Mouse (Mus musculus) liver, embryonic 14.5 days (tissue): Measurements from ENCODE around the gene Lat. TPM values are rescaled to one million over a fixed set of nuclear protein-coding genes. Genes with fewer than 3 reads are reported as not detected.

Source experiments
- ATAC-seq: fragments of 200-750 bp; cut with Nextera tagmentation; 2 replicates; pipeline ENCODE4 v1.8.0; 2017; ENCODE audit warnings: moderate number of reproducible peaks, mild to moderate bottlenecking, moderate library complexity; ENCODE audit not compliant: insufficient read depth
- DNase-seq, 3 experiments: peaks; one replicate each; pipeline ENCODE4 v3.0.0-alpha.2; 2012 to 2013; ENCODE audit warnings: low read depth in 3 of 3, low spot score in 3 of 3
- H3K27ac ChIP-seq: fragments of 300-500 bp; sonication (generic); 2 replicates; pipeline ENCODE4 v1.5.1; 2014; ENCODE audit warnings: moderate library complexity, mild to moderate bottlenecking, control low read depth, inconsistent platforms
- H3K27me3 ChIP-seq: fragments of 300-500 bp; sonication (generic); 2 replicates; pipeline ENCODE4 v1.6.1; 2014; ENCODE audit warnings: mild to moderate bottlenecking, low read length, moderate library complexity; ENCODE audit not compliant: control insufficient read depth, insufficient read depth
- H3K36me3 ChIP-seq: fragments of 300-500 bp; sonication (generic); replicated peaks from 2 replicates; pipeline ENCODE4 v1.6.1; 2014; ENCODE audit warnings: low read depth; ENCODE audit not compliant: control insufficient read depth, insufficient read depth
- H3K4me1 ChIP-seq, 2 experiments: fragments of 200-500 bp in 1 of 2; fragments of 300-500 bp in 1 of 2; sonication (generic) in 1 of 2; replicated peaks; 2 replicates each; pipeline ENCODE4 v1.6.1; 2012 to 2014; ENCODE audit warnings: antibody characterized with exemption in 1 of 2, inconsistent platforms in 1 of 2, low read length in 1 of 2; ENCODE audit not compliant: control insufficient read depth in 2 of 2, insufficient read depth in 2 of 2
- H3K4me2 ChIP-seq: fragments of 300-500 bp; sonication (generic); 2 replicates; pipeline ENCODE4 v1.6.1; 2014; ENCODE audit warnings: low read depth, mild to moderate bottlenecking, control low read depth, moderate library complexity
- H3K4me3 ChIP-seq, 2 experiments: fragments of 200-500 bp in 1 of 2; fragments of 300-500 bp in 1 of 2; sonication (generic) in 1 of 2; 2 replicates each; pipeline ENCODE4 v1.5.1; 2012 to 2014; ENCODE audit warnings: low read depth in 2 of 2, low read length in 2 of 2, mild to moderate bottlenecking in 2 of 2, control low read depth in 1 of 2, inconsistent platforms in 1 of 2, moderate library complexity in 1 of 2; ENCODE audit not compliant: insufficient read depth in 1 of 2
- H3K9ac ChIP-seq: fragments of 300-500 bp; sonication (generic); replicated peaks from 2 replicates; pipeline ENCODE4 v1.6.1; 2014; ENCODE audit warnings: mild to moderate bottlenecking, control low read depth, moderate library complexity
- H3K9me3 ChIP-seq: fragments of 300-500 bp; sonication (generic); 2 replicates; pipeline ENCODE4 v1.6.1; 2016; ENCODE audit warnings: low read length, mixed read lengths; ENCODE audit not compliant: control insufficient read depth
- CTCF ChIP-seq: IDR thresholded peaks from 2 replicates; pipeline ENCODE4 v1.5.1; 2016; ENCODE audit warnings: antibody characterized with exemption, low read depth, control low read depth
- EP300 ChIP-seq: IDR thresholded peaks from 2 replicates; pipeline ENCODE4 v1.6.1; 2016; ENCODE audit warnings: antibody characterized with exemption, low read depth
- WGBS: fragments of 180-500 bp; shearing (Covaris S2); extraction: QIAGEN DNeasy Blood & Tissue Kit; methylation state at CpG from one replicate; pipeline ENCODE4 v1.1.7; 2014; ENCODE audit not compliant: insufficient replicate concordance; 5-methylcytosine and 5-hydroxymethylcytosine counted together
- polyA plus RNA-seq, 2 experiments: library from polyadenylated mRNA; depleted of rRNA in 1 of 2; stranded (reverse) in 1 of 2; unstranded in 1 of 2; fragments of >200 nt; fragmentation: Nextera tagmentation in 1 of 2; extraction: Ambion mirVana in 1 of 2; gene quantifications; 2 replicates each; pipeline versions ENCODE4 v1.2.1 to v1.2.3; 2012 to 2014

The Lat gene
- polyA plus RNA-seq, 2 experiments: 7.3 to 7.6 TPM

- no peaks in the 10 kb centered on the region for H3K4me1 ChIP-seq
- no peak overlapping the region for H3K4me2 ChIP-seq
- no peaks in the 10 kb centered on the region; the same call in 1 of the 2 replicates for H3K27me3 ChIP-seq
- TF ChIP-seq EP300 (no peak), CTCF (no peak)
- DNase-seq: no peak
- no peak overlapping the region for H3K9ac ChIP-seq
- H3K9me3 ChIP-seq: no peaks in the 10 kb centered on the region
- WGBS: 57% methylated on average over 5 of the region's 5 CpGs
- H3K27ac ChIP-seq: no peak overlapping the region
- no peak for ATAC-seq
- H3K4me3 ChIP-seq: no peak overlapping the region
- peaks cover 2% of the 10 kb centered on the region for H3K36me3 ChIP-seq
These were observed 14.2 kb upstream of the Lat start for GRCm38 (mm10) chr7:126383565-126383964.

- ATAC-seq (peak; percentile 96), DNase-seq (peak; percentile 95)
- Histone ChIP-seq H3K4me3 (peak within 1 kb of the TSS; percentile 84 to 89), H3K27me3 (no peaks in the 10 kb centered on the region; the same call in 1 of the 2 replicates), H3K9me3 (no peaks in the 10 kb centered on the region), H3K9ac (peak within 1 kb of the TSS; percentile 76), H3K4me1 (peaks cover 4 to 12% of the 10 kb centered on the region in 2 experiments), H3K4me2 (peak within 1 kb of the TSS; percentile 96), H3K27ac (peak within 1 kb of the TSS; percentile 19), H3K36me3 (peaks cover under 1% of the 10 kb centered on the region)
- no peak; the same call in 1 of the 2 replicates for TF ChIP-seq EP300
- TF ChIP-seq CTCF: peak; percentile 90
- 0% methylated on average over 33 of the region's 33 CpGs for WGBS
These were observed 8.1 kb upstream of the Lat start, which contains the start of gene Spns1 for GRCm38 (mm10) chr7:126377278-126378158. Gene Spns1 (minus strand): TSS chr7:126377450.

DNA sequence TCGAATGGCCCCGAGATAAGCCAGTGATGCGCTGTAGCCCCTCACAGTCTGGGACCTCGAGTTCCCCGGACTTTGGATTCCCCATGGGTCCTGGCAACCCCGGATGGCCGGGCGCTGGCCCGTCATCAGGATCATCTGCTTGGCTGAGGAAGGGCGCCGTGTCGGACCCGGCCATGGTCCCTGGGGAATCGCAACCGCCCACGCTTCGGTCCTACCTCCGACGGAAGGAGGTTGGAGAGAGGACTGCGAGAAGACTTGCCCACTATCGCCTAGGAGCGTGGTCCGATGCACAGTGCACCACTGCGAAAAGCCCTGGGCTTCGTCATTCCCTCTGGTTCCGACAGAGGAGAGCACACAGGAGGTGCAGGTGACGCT is 7.5 kb upstream of the Lat start:
- Histone ChIP-seq H3K4me3 (peak overlapping the region; percentile 84 to 89), H3K9me3 (no peaks in the 10 kb centered on the region), H3K4me2 (peak overlapping the region; percentile 96), H3K27ac (peak overlapping the region; percentile 19; the same call in 1 of the 2 replicates), H3K36me3 (peaks cover 4% of the 10 kb centered on the region), H3K4me1 (peaks cover 4 to 12% of the 10 kb centered on the region in 2 experiments), H3K9ac (peak overlapping the region; percentile 76), H3K27me3 (no peaks in the 10 kb centered on the region; the same call in 1 of the 2 replicates)
- 1% methylated on average over 27 of the region's 27 CpGs for WGBS
- DNase-seq (no peak), ATAC-seq (peak; percentile 58)
- no peak for TF ChIP-seq CTCF
- TF ChIP-seq EP300: no peak

GRCm38 (mm10) chr7:126375012-126375411 is 5.6 kb upstream of the Lat start:
- TF ChIP-seq EP300 (no peak), CTCF (peak; percentile 45; the same call in 1 of the 2 replicates)
- Histone ChIP-seq H3K4me3 (no peak overlapping the region), H3K27me3 (no peaks in the 10 kb centered on the region; the same call in 1 of the 2 replicates), H3K27ac (no peak overlapping the region), H3K4me2 (no peak overlapping the region), H3K4me1 (peaks cover 4 to 12% of the 10 kb centered on the region in 2 experiments), H3K36me3 (peaks cover 4% of the 10 kb centered on the region), H3K9me3 (no peaks in the 10 kb centered on the region), H3K9ac (no peak overlapping the region)
- DNase-seq (no peak), ATAC-seq (no peak)
- 64% methylated on average over 5 of the region's 5 CpGs for WGBS

DNA sequence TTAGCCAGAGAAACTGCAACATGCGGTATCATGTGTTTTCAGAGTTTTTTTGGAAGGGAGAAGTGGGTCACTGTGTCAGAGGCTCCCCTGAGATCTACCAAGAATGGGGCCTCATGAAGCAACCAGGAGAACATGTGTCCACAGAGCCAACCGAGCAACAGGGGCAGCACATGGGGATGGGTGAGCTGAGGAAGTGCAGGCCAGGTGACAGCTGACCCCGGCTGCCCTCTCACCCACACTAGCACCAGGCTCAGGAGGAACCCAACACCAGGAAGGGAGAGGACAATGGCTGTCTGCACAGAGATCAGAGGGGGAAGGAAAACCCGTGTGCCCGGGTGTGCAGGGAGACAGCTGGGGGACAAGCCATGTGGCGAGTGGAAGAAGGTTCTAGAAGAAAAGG is 5.2 kb upstream of the Lat start:
- ATAC-seq: no peak

More for the DNA sequence above, 5.2 kb upstream of the Lat start:
- DNase-seq: no peak
- Histone ChIP-seq H3K36me3 (peaks cover 4% of the 10 kb centered on the region), H3K9me3 (no peaks in the 10 kb centered on the region), H3K27ac (no peak overlapping the region), H3K4me1 (peaks cover 4 to 12% of the 10 kb centered on the region in 2 experiments), H3K9ac (no peak overlapping the region), H3K4me2 (no peak overlapping the region), H3K27me3 (no peaks in the 10 kb centered on the region), H3K4me3 (no peak overlapping the region)
- TF ChIP-seq CTCF (no peak), EP300 (no peak)
- 58% methylated on average over 6 of the region's 6 CpGs for WGBS
